Mouse (Mus musculus) stomach, embryonic 15.5 days (tissue): ENCODE measurements around the gene Spx. TPM values are rescaled to one million over a fixed set of nuclear protein-coding genes. Genes with fewer than 3 reads are reported as not detected.
A peak's percentile ranks its signal among the peaks of the same experiment; 100 is the strongest.

Experiments used
- ATAC-seq: fragments of 200-750 bp; cut with Nextera tagmentation; 2 replicates; pipeline ENCODE4 v1.8.0; 2017; ENCODE audit warnings: low read depth, moderate number of reproducible peaks, moderate TSS enrichment; ENCODE audit not compliant: insufficient read depth, low FRiP score
- H3K27ac ChIP-seq: fragments of 300-500 bp; sonication (generic); 2 replicates; pipeline ENCODE4 v1.5.1; 2015; ENCODE audit warnings: mild to moderate bottlenecking, inconsistent platforms
- H3K27me3 ChIP-seq: fragments of 300-500 bp; sonication (generic); replicated peaks from 2 replicates; pipeline ENCODE4 v1.6.1; 2015; ENCODE audit warnings: inconsistent platforms
- H3K36me3 ChIP-seq: fragments of 300-500 bp; sonication (generic); 2 replicates; pipeline ENCODE4 v1.6.1; 2015; ENCODE audit warnings: inconsistent platforms
- H3K4me1 ChIP-seq: fragments of 300-500 bp; sonication (generic); 2 replicates; pipeline ENCODE4 v1.6.1; 2015; ENCODE audit warnings: inconsistent platforms
- H3K4me2 ChIP-seq: fragments of 300-500 bp; sonication (generic); 2 replicates; pipeline ENCODE4 v1.6.1; 2015; ENCODE audit warnings: mild to moderate bottlenecking, inconsistent platforms
- H3K4me3 ChIP-seq: fragments of 300-500 bp; sonication (generic); replicated peaks from 2 replicates; pipeline ENCODE4 v1.5.1; 2015; ENCODE audit warnings: inconsistent platforms
- H3K9ac ChIP-seq: fragments of 300-500 bp; sonication (generic); 2 replicates; pipeline ENCODE4 v1.6.1; 2015; ENCODE audit warnings: inconsistent platforms
- H3K9me3 ChIP-seq: fragments of 300-500 bp; sonication (generic); 2 replicates; pipeline ENCODE4 v1.6.1; 2016; ENCODE audit warnings: inconsistent platforms
- WGBS: fragments of 180-500 bp; shearing (Covaris S2); methylation state at CpG from one replicate; pipeline ENCODE4 v1.1.7; 2015; 5-methylcytosine and 5-hydroxymethylcytosine counted together
- polyA plus RNA-seq: library from polyadenylated mRNA; unstranded; fragments of >200 nt; fragmentation: Nextera tagmentation; extraction: Ambion mirVana; gene quantifications from 2 replicates; pipeline ENCODE4 v1.2.1, GENCODE M21; 2015

The Spx gene
- polyA plus RNA-seq, 1 experiment from 2014 or later, result 0.36 TPM

DNA sequence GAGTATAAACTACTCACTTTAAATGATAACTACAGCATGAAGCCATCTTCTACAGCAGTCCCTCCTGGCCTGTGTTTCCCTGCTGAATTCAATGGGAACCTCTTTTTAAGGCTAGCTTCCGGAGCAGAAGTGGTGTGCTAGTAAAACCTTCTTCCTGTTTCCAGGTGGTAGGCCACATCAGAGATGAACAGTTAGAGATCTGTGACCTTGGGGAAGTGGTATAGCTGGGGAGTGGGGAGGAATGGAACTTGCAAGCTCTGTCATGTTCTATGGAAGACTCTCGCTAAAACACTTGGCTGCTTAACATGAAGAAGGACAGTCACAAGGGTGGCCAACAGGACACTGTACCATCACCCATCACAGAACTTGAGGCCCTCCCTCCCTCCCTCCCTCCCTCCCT lies 40.1 kb downstream of the Spx start:
- Histone ChIP-seq H3K4me1 (no peaks in the 10 kb centered on the region), H3K4me2 (no peak overlapping the region), H3K9ac (no peak overlapping the region), H3K27me3 (no peaks in the 10 kb centered on the region), H3K9me3 (no peaks in the 10 kb centered on the region), H3K27ac (no peak overlapping the region), H3K36me3 (no peaks in the 10 kb centered on the region), H3K4me3 (no peak overlapping the region)
- no peak for ATAC-seq
- 80% methylated on average over 2 of the region's 2 CpGs for WGBS

DNA sequence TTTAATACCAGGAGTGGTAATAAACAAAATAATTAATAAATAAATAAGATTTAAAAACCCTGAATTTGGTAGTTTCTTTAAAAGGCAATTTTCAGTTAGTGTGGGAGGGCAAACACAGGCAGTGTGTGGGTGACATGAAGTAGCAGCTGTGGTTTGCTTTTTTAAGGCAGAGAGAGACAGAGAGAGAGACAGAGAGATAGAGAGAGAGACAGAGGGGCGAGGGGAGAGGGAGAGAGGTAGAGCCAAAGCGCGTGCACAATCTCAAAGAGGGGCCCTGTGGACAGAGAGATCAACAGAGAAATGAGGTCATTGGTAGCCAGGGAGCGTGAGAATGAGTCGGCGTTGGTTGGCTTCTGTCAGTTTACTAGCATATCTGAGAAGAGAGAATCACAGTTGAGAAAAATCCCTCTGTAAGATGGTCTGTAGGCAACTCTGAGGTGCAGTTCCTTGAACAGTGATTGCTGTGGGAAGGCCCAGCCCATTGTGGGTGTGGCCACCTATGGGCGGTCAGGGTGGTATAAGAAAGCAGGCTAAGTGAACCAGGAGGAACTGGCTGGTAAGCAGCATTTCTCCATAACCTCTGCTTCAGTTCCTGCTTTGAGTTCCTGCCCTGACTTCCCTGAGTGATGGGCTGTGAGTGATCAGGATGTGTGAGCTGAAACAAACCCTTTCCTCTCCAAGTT lies 42.2 kb downstream of the Spx start:
- Histone ChIP-seq H3K27me3 (no peaks in the 10 kb centered on the region), H3K4me2 (no peak overlapping the region), H3K9me3 (no peaks in the 10 kb centered on the region), H3K36me3 (no peaks in the 10 kb centered on the region), H3K27ac (no peak overlapping the region), H3K4me3 (no peak overlapping the region), H3K4me1 (no peaks in the 10 kb centered on the region), H3K9ac (no peak overlapping the region)
- peak; percentile 64 for ATAC-seq
- 62% methylated on average over 7 of the region's 7 CpGs for WGBS

- no peak overlapping the region for H3K27ac ChIP-seq
- no peaks in the 10 kb centered on the region for H3K9me3 ChIP-seq
- H3K27me3 ChIP-seq, result no peaks in the 10 kb centered on the region
- no peak for ATAC-seq
- no peaks in the 10 kb centered on the region for H3K4me1 ChIP-seq
- 27% methylated on average over 7 of the region's 7 CpGs for WGBS
- H3K9ac ChIP-seq, result no peak overlapping the region
- no peak overlapping the region for H3K4me3 ChIP-seq
- H3K36me3 ChIP-seq, result no peaks in the 10 kb centered on the region
- H3K4me2 ChIP-seq, result 0 out of 2 replicates have a peak overlapping the region, but pooled peaks have one; percentile 3
These were observed 44.8 kb downstream of the Spx start for GRCm38 (mm10) chr6:142458010-142458409.

GRCm38 (mm10) chr6:142459017-142459678 lies 45.9 kb downstream of the Spx start:
- WGBS, result 59% methylated on average over 14 of the region's 14 CpGs
- Histone ChIP-seq H3K27ac (no peak overlapping the region), H3K4me1 (no peaks in the 10 kb centered on the region), H3K4me2 (0 out of 2 replicates have a peak overlapping the region, but pooled peaks have one; percentile 21), H3K27me3 (no peaks in the 10 kb centered on the region), H3K9me3 (no peaks in the 10 kb centered on the region), H3K9ac (no peak overlapping the region), H3K4me3 (no peak overlapping the region), H3K36me3 (no peaks in the 10 kb centered on the region)
- ATAC-seq, result peak; percentile 76

- 75% methylated on average over 6 of the region's 6 CpGs for WGBS
- H3K4me1 ChIP-seq, result no peaks in the 10 kb centered on the region
- H3K36me3 ChIP-seq, result no peaks in the 10 kb centered on the region
- ATAC-seq, result no peak
- no peak overlapping the region for H3K4me2 ChIP-seq
- H3K27me3 ChIP-seq, result no peaks in the 10 kb centered on the region
- H3K27ac ChIP-seq, result no peak overlapping the region
- no peak overlapping the region for H3K9ac ChIP-seq
- H3K9me3 ChIP-seq, result no peaks in the 10 kb centered on the region
- H3K4me3 ChIP-seq, result no peak overlapping the region
These were observed 49.0 kb downstream of the Spx start for GRCm38 (mm10) chr6:142462194-142462593.

Other genes starting within 250 kb of the Spx start
- not detected in 2 replicates for gene Slco1a6, start 204.9 kb upstream of the Spx start, polyA plus RNA-seq
- gene Iapp, start 115.0 kb upstream of the Spx start, polyA plus RNA-seq, result 103 and 119 TPM in 2 replicates
- 0.10 TPM in 1 of 2 replicates, not detected in the other for gene Slco1a5, start 90.5 kb upstream of the Spx start, polyA plus RNA-seq
- gene Pyroxd1, start 67.8 kb upstream of the Spx start, polyA plus RNA-seq, result 17.1 TPM in 2 replicates
- gene Recql, start 26.4 kb upstream of the Spx start, polyA plus RNA-seq, result 22.3 and 24.2 TPM in 2 replicates
- gene Golt1b, start 26.2 kb upstream of the Spx start, polyA plus RNA-seq, result 84.0 and 85.2 TPM in 2 replicates
- gene Gys2, start 59.7 kb downstream of the Spx start, polyA plus RNA-seq, result 1.6 and 4.4 TPM in 2 replicates
- gene Ldhb, start 94.5 kb downstream of the Spx start, polyA plus RNA-seq, result 138 and 149 TPM in 2 replicates
- 54.2 and 70.5 TPM in 2 replicates for gene Kcnj8, start 158.2 kb downstream of the Spx start, polyA plus RNA-seq